Mouse (Mus musculus): ENCODE data around the gene Tmem151b.
A peak's percentile ranks its signal among the peaks of the same experiment; 100 is the strongest.

Tmem151b gene

GRCm38 (mm10) chr17:45543115-45543514, 6.4 kb downstream of the Tmem151b start:
- DNase-seq = peak; percentile 23

GRCm38 (mm10) chr17:45542705-45543104, 6.8 kb downstream of the Tmem151b start:
- DNase-seq = no peak

GRCm38 (mm10) chr17:45542129-45542528, 7.3 kb downstream of the Tmem151b start:
- no peak for DNase-seq

GRCm38 (mm10) chr17:45539664-45540063, 9.8 kb downstream of the Tmem151b start:
- peak; percentile 46 for DNase-seq

GRCm38 (mm10) chr17:45538394-45538793, 11.1 kb downstream of the Tmem151b start:
- no peak for DNase-seq

GRCm38 (mm10) chr17:45536264-45536663, 13.2 kb downstream of the Tmem151b start:
- no peak for DNase-seq

- no peak for DNase-seq
Observed at GRCm38 (mm10) chr17:45532896-45533295, 16.6 kb downstream of the Tmem151b start.

- DNase-seq = peak; percentile 85
Observed at GRCm38 (mm10) chr17:45530346-45530782, 19.1 kb downstream of the Tmem151b start.

- DNase-seq = no peak
Observed at GRCm38 (mm10) chr17:45526571-45526970, 22.9 kb downstream of the Tmem151b start.

- no peak for DNase-seq
Observed at GRCm38 (mm10) chr17:45524961-45525360, 24.5 kb downstream of the Tmem151b start.

GRCm38 (mm10) chr17:45523263-45523662, 26.2 kb downstream of the Tmem151b start, which contains the start of gene Tcte1:
Gene Tcte1, plus strand, starts transcription at chr17:45523434.
- no peak for DNase-seq

GRCm38 (mm10) chr17:45520136-45520535, 29.3 kb downstream of the Tmem151b start:
- no peak for DNase-seq

- DNase-seq = no peak
Observed at GRCm38 (mm10) chr17:45518766-45519475, 30.6 kb downstream of the Tmem151b start.

GRCm38 (mm10) chr17:45517549-45518215, 31.8 kb downstream of the Tmem151b start:
- DNase-seq = no peak

GRCm38 (mm10) chr17:45517135-45517534, 32.3 kb downstream of the Tmem151b start:
- no peak for DNase-seq

GRCm38 (mm10) chr17:45516488-45516887, 33.0 kb downstream of the Tmem151b start:
- peak; percentile 77 for DNase-seq

- no peak for DNase-seq
Observed at GRCm38 (mm10) chr17:45515806-45516205, 33.7 kb downstream of the Tmem151b start.

GRCm38 (mm10) chr17:45515204-45515726, 34.2 kb downstream of the Tmem151b start:
- no peak for DNase-seq

- DNase-seq = no peak
Observed at GRCm38 (mm10) chr17:45511757-45512156, 37.7 kb downstream of the Tmem151b start.

GRCm38 (mm10) chr17:45510871-45511270, 38.6 kb downstream of the Tmem151b start:
- no peak for DNase-seq

GRCm38 (mm10) chr17:45506700-45507189, 42.7 kb downstream of the Tmem151b start, which contains the start of gene Aars2:
Gene Aars2, plus strand, starts transcription at chr17:45506841.
- peak; percentile 92 for DNase-seq

- no peak for DNase-seq
Observed at GRCm38 (mm10) chr17:45505941-45506465, 43.5 kb downstream of the Tmem151b start.

GRCm38 (mm10) chr17:45503301-45503973, 46.0 kb downstream of the Tmem151b start:
- no peak for DNase-seq

Measured in right cerebral cortex, postnatal 25 days (tissue).